Mouse (Mus musculus) MEL (cell line): ENCODE results near the gene Pyroxd2. TPM values are rescaled to one million over a fixed set of nuclear protein-coding genes. Genes with fewer than 3 reads are reported as not detected.

ENCODE experiments used
- DNase-seq: peaks from one replicate; pipeline ENCODE4 v3.0.0; 2011; ENCODE audit warnings: low read depth, low spot score
- H3K27ac ChIP-seq: 2 replicates; pipeline ENCODE4 v1.5.1; 2012; ENCODE audit warnings: low read depth, mild to moderate bottlenecking, control low read depth, low read length, moderate library complexity; ENCODE audit not compliant: control insufficient read depth
- H3K27me3 ChIP-seq, 2 experiments: fragments of 150-350 bp in 1 of 2; sonication (generic) in 1 of 2; 2 replicates each; pipeline ENCODE4 v1.6.1; 2012; ENCODE audit warnings: low read length in 2 of 2, mild to moderate bottlenecking in 2 of 2, improper control_type of control experiment in 1 of 2, moderate library complexity in 1 of 2; ENCODE audit not compliant: insufficient read depth in 2 of 2, control insufficient read depth in 1 of 2
- H3K36me3 ChIP-seq, 2 experiments: 2 replicates each; pipeline ENCODE4 v1.6.1; 2012 to 2014; ENCODE audit warnings: low read length in 2 of 2, improper control_type of control experiment in 1 of 2, inconsistent platforms in 1 of 2, mild to moderate bottlenecking in 1 of 2; ENCODE audit not compliant: insufficient read depth in 2 of 2, control insufficient read depth in 1 of 2
- H3K4me1 ChIP-seq, 2 experiments: fragments of 150-350 bp in 1 of 2; sonication (generic) in 1 of 2; 2 replicates each; pipeline ENCODE4 v1.6.1; 2012; ENCODE audit warnings: low read length in 2 of 2, improper control_type of control experiment in 1 of 2, mild to moderate bottlenecking in 1 of 2; ENCODE audit not compliant: insufficient read depth in 2 of 2, control insufficient read depth in 1 of 2
- H3K4me3 ChIP-seq, 2 experiments: fragments of 150-350 bp in 1 of 2; sonication (generic) in 1 of 2; 2 replicates each; pipeline ENCODE4 v1.5.1; 2012; ENCODE audit warnings: low read depth in 2 of 2, low read length in 2 of 2, mild to moderate bottlenecking in 2 of 2, moderate library complexity in 2 of 2, control low read depth in 1 of 2, improper control_type of control experiment in 1 of 2; ENCODE audit not compliant: control insufficient read depth in 1 of 2, insufficient read depth in 1 of 2
- H3K79me2 ChIP-seq: 2 replicates; pipeline ENCODE4 v1.6.1; 2012; ENCODE audit warnings: mild to moderate bottlenecking, low read length, moderate library complexity; ENCODE audit not compliant: control insufficient read depth, poor library complexity, insufficient read depth
- H3K9ac ChIP-seq: 2 replicates; pipeline ENCODE4 v1.6.1; 2012; ENCODE audit warnings: low read depth, mild to moderate bottlenecking, control low read depth, low read length, moderate library complexity; ENCODE audit not compliant: control insufficient read depth, poor library complexity, severe bottlenecking
- H3K9me3 ChIP-seq: fragments of 150-350 bp; sonication (generic); replicated peaks from 2 replicates; pipeline ENCODE4 v1.6.1; 2012; ENCODE audit warnings: mild to moderate bottlenecking, low read length, improper control_type of control experiment, moderate library complexity; ENCODE audit not compliant: insufficient read depth
- BHLHE40 ChIP-seq: IDR thresholded peaks from 2 replicates; pipeline ENCODE4 v1.6.1; 2012; ENCODE audit warnings: low read depth, mild to moderate bottlenecking, inconsistent platforms, low read length, improper control_type of control experiment, borderline replicate concordance
- CHD1 ChIP-seq: IDR thresholded peaks from 2 replicates; pipeline ENCODE4 v1.6.1; 2012; ENCODE audit warnings: low read depth, mild to moderate bottlenecking, inconsistent platforms, low read length, improper control_type of control experiment
- EP300 ChIP-seq, 2 experiments: IDR thresholded peaks; 2 replicates each; pipeline ENCODE4 v1.6.1; 2011; ENCODE audit warnings: improper control_type of control experiment in 2 of 2, low read length in 2 of 2, low read depth in 1 of 2, mild to moderate bottlenecking in 1 of 2
- ETS1 ChIP-seq: IDR thresholded peaks from 2 replicates; pipeline ENCODE4 v1.6.1; 2012; ENCODE audit warnings: low read depth, mild to moderate bottlenecking, inconsistent platforms, low read length, improper control_type of control experiment, moderate library complexity
- GATA1 ChIP-seq: IDR thresholded peaks from 2 replicates; pipeline ENCODE4 v1.6.1; 2011; ENCODE audit warnings: low read depth, low read length, improper control_type of control experiment
- MAFK ChIP-seq: IDR thresholded peaks from 2 replicates; pipeline ENCODE4 v1.6.1; 2011; ENCODE audit warnings: low read depth, mild to moderate bottlenecking, low read length, improper control_type of control experiment, borderline replicate concordance
- MEF2A ChIP-seq: IDR thresholded peaks from 2 replicates; pipeline ENCODE4 v1.6.1; 2014; ENCODE audit warnings: low read depth, mild to moderate bottlenecking, inconsistent platforms, low read length, improper control_type of control experiment; ENCODE audit not compliant: poor library complexity, insufficient replicate concordance, severe bottlenecking; ENCODE audit errors: extremely low read depth
- NRF1 ChIP-seq: IDR thresholded peaks from 2 replicates; pipeline ENCODE4 v1.6.1; 2014; ENCODE audit warnings: low read depth, mild to moderate bottlenecking, inconsistent platforms, low read length, improper control_type of control experiment, moderate library complexity; ENCODE audit not compliant: poor library complexity, insufficient read depth, severe bottlenecking
- POLR2A ChIP-seq, 2 experiments: IDR thresholded peaks; 2 replicates each; pipeline ENCODE4 v1.6.1; 2011 to 2012; ENCODE audit warnings: low read length in 2 of 2, mild to moderate bottlenecking in 2 of 2, control low read depth in 1 of 2, improper control_type of control experiment in 1 of 2, low read depth in 1 of 2, moderate library complexity in 1 of 2; ENCODE audit not compliant: control insufficient read depth in 1 of 2, insufficient read depth in 1 of 2, poor library complexity in 1 of 2
- SIN3A ChIP-seq: IDR thresholded peaks from 2 replicates; pipeline ENCODE4 v1.6.1; 2012; ENCODE audit warnings: low read length, improper control_type of control experiment, inconsistent platforms
- TAL1 ChIP-seq: IDR thresholded peaks from 2 replicates; pipeline ENCODE4 v1.6.1; 2012; ENCODE audit warnings: mild to moderate bottlenecking, inconsistent platforms, low read length, moderate library complexity, mixed read lengths
- TCF12 ChIP-seq: IDR thresholded peaks from 2 replicates; pipeline ENCODE4 v1.6.1; 2014; ENCODE audit warnings: low read depth, mild to moderate bottlenecking, inconsistent platforms, low read length, improper control_type of control experiment, moderate library complexity
- polyA plus RNA-seq, 2 experiments: library from polyadenylated mRNA; stranded (reverse) in 1 of 2; unstranded in 1 of 2; fragments of >175 nt in 1 of 2; fragments of >200 nt in 1 of 2; gene quantifications; 2 replicates each; pipeline versions ENCODE4 v1.2.1 to v1.2.4; 2012; ENCODE audit warnings: low replicate concordance in 2 of 2, low read depth in 1 of 2; ENCODE audit not compliant: insufficient read length in 2 of 2, insufficient read depth in 1 of 2, missing spikeins in 1 of 2
- total RNA-seq: library from RNA; depleted of rRNA; stranded (reverse); fragments of 300-350 nt; gene quantifications from 2 replicates; pipeline ENCODE4 v1.2.3, GENCODE M21; 2012

Pyroxd2 gene
- total and polyA plus RNA-seq, 3 experiments = 4.1 to 17.0 TPM; not detected in 1

- Histone ChIP-seq H3K9ac (no peak overlapping the region), H3K27me3 (no peaks in the 10 kb centered on the region), H3K79me2 (no peaks in the 10 kb centered on the region; the same call in 1 of the 2 replicates), H3K9me3 (no peaks in the 10 kb centered on the region), H3K36me3 (peaks cover 0 to 28% of the 10 kb centered on the region in 2 experiments; a peak in 2 of 4 replicates), H3K4me1 (peaks cover 13 to 38% of the 10 kb centered on the region in 2 experiments), H3K27ac (peak overlapping the region; percentile 78; the same call in 1 of the 2 replicates), H3K4me3 (no peak overlapping the region)
- DNase-seq = peak; percentile 49
- TF ChIP-seq MEF2A (peak; percentile 88; the same call in 1 of the 2 replicates), GATA1 (peak; percentile 63), EP300 (IDR thresholded peaks at IDR 0.05; ENCODE audit: low read depth in 1 of 2, low read length in 2 of 2) (peak; percentile 58 to 62; a peak in 3 of 4 replicates), BHLHE40 (no peak), ETS1 (peak; percentile 86), TAL1 (peak; percentile 24), TCF12 (peak; percentile 86), NRF1 (no peak)
Measured at GRCm38 (mm10) chr19:42746702-42747101, 5.9 kb downstream of the Pyroxd2 start.

GRCm38 (mm10) chr19:42745869-42746224 lies 6.7 kb downstream of the Pyroxd2 start:
- peak overlapping the region; percentile 78 for H3K27ac ChIP-seq
- no peaks in the 10 kb centered on the region for H3K9me3 ChIP-seq
- H3K4me3 ChIP-seq = peak overlapping the region in 1 of 2 experiments; percentile 24; a peak in 2 of 4 replicates
- no peaks in the 10 kb centered on the region for H3K79me2 ChIP-seq
- peak overlapping the region; percentile 52 for H3K9ac ChIP-seq
- H3K4me1 ChIP-seq = peaks cover 10 to 35% of the 10 kb centered on the region in 2 experiments
- H3K27me3 ChIP-seq = no peaks in the 10 kb centered on the region
- no peak for DNase-seq
- H3K36me3 ChIP-seq = peaks cover 0 to 25% of the 10 kb centered on the region in 2 experiments; a peak in 2 of 4 replicates
- TF ChIP-seq EP300 (IDR thresholded peaks at IDR 0.05; ENCODE audit: low read depth in 1 of 2, low read length in 2 of 2) (peak in 1 of 2 experiments; percentile 38; a peak in 2 of 4 replicates), CHD1 (0 out of 2 replicates have a peak, but pooled peaks have one; percentile 7), POLR2A (IDR thresholded peaks at IDR 0.05; ENCODE audit: control insufficient read depth in 1 of 2, insufficient read depth in 1 of 2, low read depth in 1 of 2, low read length in 2 of 2, poor library complexity in 1 of 2) (no peak), SIN3A (0 out of 2 replicates have a peak, but pooled peaks have one; percentile 32), MAFK (no peak)
- TF ChIP-seq, all 39 proteins: peak for 3
